Mouse (Mus musculus): ENCODE measurements around the gene Ube2h. TPM values are rescaled to one million over a fixed set of nuclear protein-coding genes. Genes with fewer than 3 reads are reported as not detected.

Ube2h gene
- total and polyA plus RNA-seq, 2 experiments from 2014 or later, result 30.4 to 31.9 TPM

- Histone ChIP-seq H3K27ac (ENCODE audit: low read depth) (no peak overlapping the region), H3K4me2 (ENCODE audit: low read depth, low read length) (no peak overlapping the region), H3K36me3 (replicated peaks; ENCODE audit: control insufficient read depth, insufficient read depth, low read length) (peaks cover 16% of the 10 kb centered on the region), H3K4me1 (ENCODE audit: control insufficient read depth, insufficient read depth) (0 out of 2 replicates have a peak, but pooled peaks cover 5% of the 10 kb centered on the region), H3K4me3 (ENCODE audit: low read depth, low read length) (no peak overlapping the region), H3K9ac (replicated peaks; ENCODE audit: low read depth, low read length) (no peak overlapping the region), H3K9me3 (replicated peaks; ENCODE audit: control insufficient read depth, low read length) (no peaks in the 10 kb centered on the region), H3K27me3 (ENCODE audit: control insufficient read depth, insufficient read depth, low read length) (no peaks in the 10 kb centered on the region)
- DNase-seq (ENCODE audit: low spot score) (no peak), ATAC-seq (ENCODE audit: insufficient read depth, low read depth) (no peak)
- TF ChIP-seq CTCF (IDR thresholded peaks at IDR 0.05; ENCODE audit: low read depth) (no peak), EP300 (IDR thresholded peaks at IDR 0.05; ENCODE audit: low read depth) (no peak)
- WGBS, result 66% methylated on average over 5 of the region's 5 CpGs
Observed at GRCm38 (mm10) chr6:30245397-30245796, 58.9 kb downstream of the Ube2h start.

DNA sequence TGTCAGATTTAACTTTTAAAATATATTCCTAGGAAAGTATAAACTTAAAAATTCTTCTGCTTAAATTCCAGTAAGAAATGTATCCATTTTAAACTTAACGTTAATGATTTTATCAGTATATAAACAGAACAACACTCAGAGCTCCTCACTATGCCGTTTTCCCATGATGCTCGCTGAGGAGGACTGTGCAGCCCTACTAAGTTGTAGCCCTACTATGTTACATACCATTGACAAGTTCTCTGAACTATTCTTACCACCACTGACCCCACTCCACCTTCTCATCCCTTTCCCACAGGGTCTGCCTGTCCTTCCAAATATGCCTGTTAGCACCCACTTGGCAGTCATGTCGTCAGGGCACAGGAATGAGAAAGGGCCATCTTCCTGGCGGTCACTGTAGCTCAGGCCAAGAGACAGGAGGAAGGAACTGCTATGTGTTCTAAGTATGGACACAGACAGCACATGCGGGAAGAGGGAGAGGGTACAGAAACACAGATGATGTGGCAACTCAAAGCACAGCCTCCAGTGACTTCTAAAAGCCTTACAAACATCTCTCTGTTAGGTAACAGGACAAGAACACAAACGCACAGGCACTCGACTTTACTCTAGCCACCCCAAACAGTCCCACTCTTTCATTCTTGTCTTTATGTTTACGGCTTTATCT, 60.9 kb downstream of the Ube2h start:
- Histone ChIP-seq H3K4me3 (ENCODE audit: low read depth, low read length) (no peak overlapping the region), H3K9ac (replicated peaks; ENCODE audit: low read depth, low read length) (no peak overlapping the region), H3K9me3 (replicated peaks; ENCODE audit: control insufficient read depth, low read length) (no peaks in the 10 kb centered on the region), H3K4me2 (ENCODE audit: low read depth, low read length) (no peak overlapping the region), H3K36me3 (replicated peaks; ENCODE audit: control insufficient read depth, insufficient read depth, low read length) (peaks cover 25% of the 10 kb centered on the region), H3K27ac (ENCODE audit: low read depth) (peak overlapping the region; percentile 27; the same call in 1 of the 2 replicates), H3K4me1 (ENCODE audit: control insufficient read depth, insufficient read depth) (0 out of 2 replicates have a peak, but pooled peaks cover 5% of the 10 kb centered on the region), H3K27me3 (ENCODE audit: control insufficient read depth, insufficient read depth, low read length) (no peaks in the 10 kb centered on the region)
- TF ChIP-seq EP300 (IDR thresholded peaks at IDR 0.05; ENCODE audit: low read depth), result no peak
- TF ChIP-seq CTCF (IDR thresholded peaks at IDR 0.05; ENCODE audit: low read depth), result no peak
- DNase-seq (ENCODE audit: low spot score), result no peak
- 59% methylated on average over 9 of the region's 9 CpGs for WGBS
- no peak for ATAC-seq (ENCODE audit: insufficient read depth, low read depth)

- 78% methylated on average over 4 of the region's 4 CpGs for WGBS
- TF ChIP-seq EP300 (IDR thresholded peaks at IDR 0.05; ENCODE audit: low read depth), result no peak
- TF ChIP-seq CTCF (IDR thresholded peaks at IDR 0.05; ENCODE audit: low read depth), result no peak
- no peak for ATAC-seq (ENCODE audit: insufficient read depth, low read depth)
Observed at GRCm38 (mm10) chr6:30242928-30243327, 61.4 kb downstream of the Ube2h start.

DNA sequence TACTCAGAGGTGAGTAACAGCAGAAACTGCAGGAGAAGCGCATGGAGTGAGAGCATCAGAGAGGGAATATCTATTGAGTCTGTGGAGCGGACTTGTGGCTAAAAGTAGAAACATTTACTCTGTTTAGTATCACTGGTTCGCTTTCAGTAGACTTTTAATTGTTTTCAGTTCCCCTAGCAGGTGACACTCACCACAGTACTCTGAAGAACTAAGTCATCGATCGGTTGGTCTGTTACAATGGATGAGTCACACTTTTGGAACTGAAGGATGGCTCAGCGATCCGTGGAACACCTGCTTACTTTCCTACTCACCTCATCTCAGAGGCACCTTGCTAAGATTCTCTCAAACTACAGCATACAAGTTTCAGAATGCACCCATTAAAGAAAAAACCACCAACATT, 64.2 kb downstream of the Ube2h start:
- ATAC-seq (ENCODE audit: insufficient read depth, low read depth), result no peak
- no peaks in the 10 kb centered on the region for H3K9me3 ChIP-seq (replicated peaks; ENCODE audit: control insufficient read depth, low read length)
- peaks cover 29% of the 10 kb centered on the region for H3K36me3 ChIP-seq (replicated peaks; ENCODE audit: control insufficient read depth, insufficient read depth, low read length)
- DNase-seq (ENCODE audit: low spot score), result no peak
- no peak overlapping the region for H3K27ac ChIP-seq (ENCODE audit: low read depth)
- H3K9ac ChIP-seq (replicated peaks; ENCODE audit: low read depth, low read length), result no peak overlapping the region
- no peaks in the 10 kb centered on the region for H3K27me3 ChIP-seq (ENCODE audit: control insufficient read depth, insufficient read depth, low read length)
- no peak overlapping the region for H3K4me2 ChIP-seq (ENCODE audit: low read depth, low read length)
- H3K4me1 ChIP-seq (ENCODE audit: control insufficient read depth, insufficient read depth), result 0 out of 2 replicates have a peak, but pooled peaks cover 5% of the 10 kb centered on the region
- H3K4me3 ChIP-seq (ENCODE audit: low read depth, low read length), result no peak overlapping the region
- 56% methylated on average over 7 of the region's 7 CpGs for WGBS
- TF ChIP-seq EP300 (IDR thresholded peaks at IDR 0.05; ENCODE audit: low read depth) (no peak), CTCF (IDR thresholded peaks at IDR 0.05; ENCODE audit: low read depth) (no peak)

More at GRCm38 (mm10) chr6:30242928-30243327, 61.4 kb downstream of the Ube2h start:
- Histone ChIP-seq H3K4me2 (ENCODE audit: low read depth, low read length) (no peak overlapping the region), H3K27me3 (ENCODE audit: control insufficient read depth, insufficient read depth, low read length) (no peaks in the 10 kb centered on the region), H3K9me3 (replicated peaks; ENCODE audit: control insufficient read depth, low read length) (no peaks in the 10 kb centered on the region), H3K4me1 (ENCODE audit: control insufficient read depth, insufficient read depth) (0 out of 2 replicates have a peak, but pooled peaks cover 5% of the 10 kb centered on the region), H3K27ac (ENCODE audit: low read depth) (no peak overlapping the region), H3K9ac (replicated peaks; ENCODE audit: low read depth, low read length) (no peak overlapping the region), H3K4me3 (ENCODE audit: low read depth, low read length) (no peak overlapping the region), H3K36me3 (replicated peaks; ENCODE audit: control insufficient read depth, insufficient read depth, low read length) (peaks cover 25% of the 10 kb centered on the region)
- DNase-seq (ENCODE audit: low spot score), result no peak

DNA sequence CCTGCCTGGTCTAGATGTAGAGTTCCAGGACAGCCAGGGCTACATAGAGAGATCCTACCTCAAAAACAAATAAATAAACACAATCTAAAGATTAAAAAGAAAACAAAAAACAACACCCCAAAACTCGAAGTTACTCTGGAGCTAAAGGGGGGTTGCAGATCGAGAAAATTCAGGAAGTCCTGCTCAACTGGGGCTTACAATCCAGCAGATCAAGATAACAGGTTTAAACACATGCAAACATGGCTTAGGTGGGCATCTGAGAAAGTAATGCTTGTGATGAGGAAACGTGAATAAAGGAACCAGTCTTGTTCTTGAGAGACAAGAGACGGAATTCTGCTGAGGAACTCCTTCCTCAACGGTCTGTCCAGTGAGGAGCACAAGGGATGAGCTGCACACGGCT, 65.1 kb downstream of the Ube2h start:
- H3K4me1 ChIP-seq (ENCODE audit: control insufficient read depth, insufficient read depth), result 0 out of 2 replicates have a peak, but pooled peaks cover 5% of the 10 kb centered on the region
- H3K9me3 ChIP-seq (replicated peaks; ENCODE audit: control insufficient read depth, low read length), result no peaks in the 10 kb centered on the region
- DNase-seq (ENCODE audit: low spot score) (no peak), ATAC-seq (ENCODE audit: insufficient read depth, low read depth) (no peak)
- peaks cover 24% of the 10 kb centered on the region for H3K36me3 ChIP-seq (replicated peaks; ENCODE audit: control insufficient read depth, insufficient read depth, low read length)
- no peaks in the 10 kb centered on the region for H3K27me3 ChIP-seq (ENCODE audit: control insufficient read depth, insufficient read depth, low read length)
- no peak overlapping the region for H3K4me3 ChIP-seq (ENCODE audit: low read depth, low read length)
- no peak overlapping the region for H3K9ac ChIP-seq (replicated peaks; ENCODE audit: low read depth, low read length)
- 73% methylated on average over 6 of the region's 6 CpGs for WGBS
- TF ChIP-seq CTCF (IDR thresholded peaks at IDR 0.05; ENCODE audit: low read depth), result no peak
- TF ChIP-seq EP300 (IDR thresholded peaks at IDR 0.05; ENCODE audit: low read depth), result no peak
- H3K4me2 ChIP-seq (ENCODE audit: low read depth, low read length), result no peak overlapping the region
- no peak overlapping the region for H3K27ac ChIP-seq (ENCODE audit: low read depth)

- no peaks in the 10 kb centered on the region for H3K9me3 ChIP-seq (replicated peaks; ENCODE audit: control insufficient read depth, low read length)
- peaks cover 28% of the 10 kb centered on the region for H3K36me3 ChIP-seq (replicated peaks; ENCODE audit: control insufficient read depth, insufficient read depth, low read length)
- no peak overlapping the region for H3K4me2 ChIP-seq (ENCODE audit: low read depth, low read length)
- H3K27ac ChIP-seq (ENCODE audit: low read depth), result no peak overlapping the region
- no peak for ATAC-seq (ENCODE audit: insufficient read depth, low read depth)
- no peak overlapping the region for H3K4me3 ChIP-seq (ENCODE audit: low read depth, low read length)
- no peak for TF ChIP-seq EP300 (IDR thresholded peaks at IDR 0.05; ENCODE audit: low read depth)
- no peak for TF ChIP-seq CTCF (IDR thresholded peaks at IDR 0.05; ENCODE audit: low read depth)
- H3K9ac ChIP-seq (replicated peaks; ENCODE audit: low read depth, low read length), result no peak overlapping the region
- DNase-seq (ENCODE audit: low spot score), result no peak
- WGBS, result 90% methylated on average over 2 of the region's 2 CpGs
- H3K27me3 ChIP-seq (ENCODE audit: control insufficient read depth, insufficient read depth, low read length), result no peaks in the 10 kb centered on the region
- no peaks in the 10 kb centered on the region for H3K4me1 ChIP-seq (ENCODE audit: control insufficient read depth, insufficient read depth)
Observed at GRCm38 (mm10) chr6:30238079-30238478, 66.3 kb downstream of the Ube2h start.
